Mouse (Mus musculus): ENCODE data around the gene Ubiad1.

GRCm38 (mm10) chr4:148472436-148473174, 28.0 kb upstream of the Ubiad1 start:
- TF ChIP-seq GATA1 (IDR thresholded peaks at IDR 0.05; ENCODE audit: borderline replicate concordance, low read length) (no peak), CTCF (IDR thresholded peaks at IDR 0.05; ENCODE audit: low read depth, low read length) (no peak), TAL1 (conservative IDR thresholded peaks at IDR 0.05; ENCODE audit: low read depth, low read length) (no peak), POLR2AphosphoS5 (IDR thresholded peaks at IDR 0.05; ENCODE audit: insufficient replicate concordance, low read depth, low read length) (no peak), GATA2 (IDR thresholded peaks at IDR 0.05; ENCODE audit: borderline replicate concordance, low read depth, low read length) (no peak)

Measured in G1E (cell line).